Mouse (Mus musculus): Measurements from ENCODE around the gene Plk2.

The Plk2 gene

GRCm38 (mm10) chr13:110412572-110413209, 17.8 kb downstream of the Plk2 start:
- DNase-seq = no peak

- no peak for DNase-seq
Measured at GRCm38 (mm10) chr13:110418656-110419055, 23.8 kb downstream of the Plk2 start.

- DNase-seq = no peak
Measured at GRCm38 (mm10) chr13:110419640-110420039, 24.8 kb downstream of the Plk2 start.

GRCm38 (mm10) chr13:110422434-110422833, 27.6 kb downstream of the Plk2 start:
- DNase-seq = no peak

GRCm38 (mm10) chr13:110425512-110426222, 30.8 kb downstream of the Plk2 start:
- no peak for DNase-seq

- no peak for DNase-seq
Measured at GRCm38 (mm10) chr13:110431388-110431787, 36.5 kb downstream of the Plk2 start.

GRCm38 (mm10) chr13:110432062-110432566, 37.3 kb downstream of the Plk2 start:
- DNase-seq = no peak

GRCm38 (mm10) chr13:110432613-110433012, 37.8 kb downstream of the Plk2 start:
- no peak for DNase-seq

- no peak for DNase-seq
Measured at GRCm38 (mm10) chr13:110436692-110437091, 41.8 kb downstream of the Plk2 start.

- no peak for DNase-seq
Measured at GRCm38 (mm10) chr13:110438624-110439023, 43.8 kb downstream of the Plk2 start.

GRCm38 (mm10) chr13:110444335-110444734, 49.5 kb downstream of the Plk2 start:
- no peak for DNase-seq

GRCm38 (mm10) chr13:110444894-110445293, 50.0 kb downstream of the Plk2 start:
- DNase-seq = no peak

- no peak for DNase-seq
Measured at GRCm38 (mm10) chr13:110446434-110446833, 51.6 kb downstream of the Plk2 start.

- no peak for DNase-seq
Measured at GRCm38 (mm10) chr13:110450056-110450455, 55.2 kb downstream of the Plk2 start.
